Mouse (Mus musculus) adrenal gland, postnatal 4 days (tissue): Measurements from ENCODE around the gene Tbc1d2. TPM values are rescaled to one million over a fixed set of nuclear protein-coding genes. Genes with fewer than 3 reads are reported as not detected.
"Not testable (repeated sequence)": the region's sequence is repeated elsewhere in the genome, so short reads cannot be mapped to it uniquely, and the experiment has no call there.

ENCODE experiments used
- DNase-seq, 2 experiments: peaks; one replicate each; pipeline ENCODE4 v3.0.0; 2021 to 2022; ENCODE audit warnings: low spot score in 2 of 2, mixed read lengths in 2 of 2
- total RNA-seq, 2 experiments: library from RNA; stranded (reverse); gene quantifications; 2 replicates each; pipeline ENCODE4 v1.2.3; 2021

Tbc1d2 gene
- total RNA-seq, 2 experiments from 2014 or later: 2.8 to 3.9 TPM

DNA sequence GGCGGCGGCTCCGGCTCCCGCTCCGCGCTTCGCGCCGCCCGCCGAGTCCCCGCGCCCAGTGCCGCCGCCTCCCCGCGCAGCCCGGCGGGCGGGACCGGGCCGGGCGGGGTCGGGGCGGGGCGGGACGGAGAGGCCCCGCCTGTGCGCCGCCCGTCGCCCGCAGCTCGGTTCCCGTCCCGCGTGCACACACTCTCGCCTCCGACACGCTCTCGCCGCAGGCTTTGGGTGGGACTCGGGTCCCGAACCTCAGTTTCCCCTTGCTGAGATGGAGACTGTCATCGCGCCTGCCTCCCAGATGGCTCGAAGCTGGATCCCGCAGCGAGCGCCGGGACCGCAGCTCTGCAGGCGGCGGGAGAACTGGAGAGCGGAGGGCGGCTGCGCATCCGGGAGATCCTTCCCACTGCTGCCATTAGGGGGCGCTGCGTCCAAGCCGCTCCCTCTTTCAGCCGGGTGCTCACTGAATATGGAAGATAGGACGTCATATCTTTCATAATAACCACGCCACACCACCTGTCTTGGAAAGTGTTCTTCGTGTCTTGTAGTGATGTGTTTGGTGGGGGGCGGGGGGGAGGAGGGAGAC, 48.1 kb downstream of the Tbc1d2 start, which contains the start of gene Coro2a:
Coro2a (minus strand) TSS at position 359 of the 580 bp plus-strand sequence.
- DNase-seq: peak; percentile 71 to 74

DNA sequence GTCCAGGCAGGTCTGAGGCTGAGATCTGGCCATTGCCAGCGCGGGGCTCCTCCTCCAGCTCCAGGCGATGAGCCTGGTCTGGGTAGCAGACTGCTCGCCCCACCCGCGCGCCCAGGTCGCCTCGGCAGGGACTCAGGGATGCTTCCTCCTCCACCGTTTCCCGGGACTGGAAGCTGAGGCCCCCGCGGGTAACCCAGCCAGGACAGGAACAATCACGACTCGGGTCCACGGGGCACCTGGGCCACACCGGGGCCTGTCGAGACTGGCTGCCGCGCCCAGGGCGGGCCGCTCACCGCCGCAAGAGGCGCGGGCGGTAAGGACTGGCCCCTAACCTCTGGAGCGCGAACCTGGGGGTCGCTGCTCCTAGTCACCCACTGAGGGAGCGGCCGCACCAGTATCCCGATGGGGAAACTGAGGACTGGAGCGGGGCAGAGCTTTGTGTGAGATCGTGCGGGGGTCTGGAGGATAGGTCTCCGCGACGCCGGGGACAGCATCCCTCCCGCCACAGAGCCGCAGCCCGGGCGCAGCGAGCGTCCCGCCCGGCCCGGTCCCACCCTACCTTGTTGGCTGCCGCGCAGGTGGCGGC, 48.7 kb downstream of the Tbc1d2 start:
- DNase-seq: no peak

- DNase-seq: no peak
These were observed 49.3 kb downstream of the Tbc1d2 start for GRCm38 (mm10) chr4:46600473-46601257.

GRCm38 (mm10) chr4:46599609-46600008, 50.4 kb downstream of the Tbc1d2 start:
- DNase-seq: not testable (repeated sequence)

- DNase-seq: no peak
These were observed 51.0 kb downstream of the Tbc1d2 start for GRCm38 (mm10) chr4:46598981-46599380.

DNA sequence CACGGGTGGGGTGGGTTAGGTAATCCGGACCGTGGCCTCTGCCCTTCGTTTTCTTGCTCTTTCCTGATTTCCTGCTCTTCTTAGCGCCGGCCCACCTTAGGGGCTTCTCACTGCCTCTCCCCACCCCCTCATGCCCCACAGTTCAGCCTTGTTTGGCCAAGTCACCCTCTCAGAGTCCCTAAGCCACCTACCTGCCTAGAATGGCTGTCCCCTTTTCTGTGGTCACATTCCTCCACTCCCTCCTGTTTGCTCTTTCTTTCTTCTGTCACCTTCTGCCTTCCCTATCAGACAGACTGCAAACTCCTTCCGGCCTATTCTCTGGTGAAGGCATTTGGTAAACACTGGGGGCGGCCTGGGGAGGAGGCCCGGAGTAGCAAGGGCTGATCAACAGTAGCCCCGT, 51.9 kb downstream of the Tbc1d2 start:
- DNase-seq: no peak

- DNase-seq: no peak
These were observed 52.6 kb downstream of the Tbc1d2 start for GRCm38 (mm10) chr4:46597286-46597961.

DNA sequence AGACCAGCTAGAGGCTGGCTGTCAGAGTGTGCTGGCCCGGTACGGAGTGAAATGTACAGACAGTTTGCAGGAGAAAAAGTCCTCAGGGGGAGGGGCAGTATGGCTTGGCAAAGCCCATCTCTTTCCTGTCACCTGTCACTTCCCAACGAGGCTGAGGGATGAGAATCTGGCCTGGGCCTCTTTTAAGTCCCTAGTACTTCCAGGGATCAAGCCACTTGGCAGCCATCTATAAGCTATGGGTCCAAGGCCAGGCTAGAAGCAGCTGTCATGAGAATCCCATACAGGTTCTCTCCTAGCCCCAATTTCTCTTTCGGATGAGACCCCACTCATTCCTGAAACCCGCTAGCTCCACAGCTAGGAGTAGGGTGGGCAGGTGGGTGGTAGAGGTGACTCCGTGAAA, 53.6 kb downstream of the Tbc1d2 start:
- DNase-seq: no peak

- DNase-seq: peak; percentile 1
These were observed 55.9 kb downstream of the Tbc1d2 start for GRCm38 (mm10) chr4:46594131-46594530.

DNA sequence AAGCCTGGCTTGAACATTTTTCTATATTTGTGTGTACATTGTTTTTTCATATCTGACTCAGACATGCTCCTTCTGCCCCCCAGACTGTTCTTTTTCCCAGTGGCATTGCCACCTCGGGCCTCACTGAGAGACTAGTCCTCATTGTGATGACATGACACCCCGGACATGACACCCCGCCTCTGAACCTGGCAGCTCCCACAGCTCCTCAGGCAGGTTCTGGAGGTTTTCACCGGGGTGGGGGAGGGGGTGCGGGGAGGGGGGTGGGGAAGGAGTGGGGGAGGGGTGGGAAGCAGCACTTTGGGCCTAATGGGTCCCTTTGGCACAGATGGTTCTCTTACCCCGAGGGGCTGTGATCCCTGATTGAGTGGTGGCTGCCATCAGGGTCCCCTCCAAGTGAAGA, 56.5 kb downstream of the Tbc1d2 start:
- peak in 1 of 2 experiments; percentile 1 for DNase-seq

DNA sequence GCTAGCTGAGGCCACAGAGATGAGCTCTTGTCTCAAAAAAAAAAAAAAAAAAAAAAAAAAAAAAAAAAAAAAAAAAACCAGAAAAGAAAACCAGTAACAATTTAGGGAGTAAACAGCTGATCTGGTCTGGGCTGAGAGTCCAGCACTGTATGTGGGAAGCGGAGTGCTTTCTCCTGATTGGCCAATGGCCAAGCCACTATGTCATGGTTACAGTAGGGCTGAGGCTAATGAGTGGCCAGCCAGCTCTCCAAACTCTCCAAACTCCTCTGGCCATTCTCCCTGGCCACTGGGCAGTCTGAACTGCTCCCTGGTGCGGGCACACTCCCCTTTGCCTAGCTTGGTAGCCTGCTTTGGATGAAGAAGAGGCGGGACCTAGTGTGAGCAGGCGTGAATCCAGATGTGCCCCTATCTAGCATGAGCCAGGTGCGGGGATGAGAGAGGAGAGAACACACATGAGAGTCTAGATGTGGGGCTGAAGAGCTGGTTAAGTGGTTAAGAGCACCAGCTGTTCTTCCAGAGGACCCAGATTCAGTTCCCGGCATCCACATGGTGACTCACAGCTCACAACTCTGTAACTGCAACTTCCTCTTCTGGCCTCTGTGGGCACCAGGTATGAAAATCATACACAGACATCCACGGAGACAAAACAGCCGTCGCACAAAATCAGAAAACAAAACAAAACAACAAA, 58.0 kb downstream of the Tbc1d2 start:
- peak; percentile 2 for DNase-seq

DNA sequence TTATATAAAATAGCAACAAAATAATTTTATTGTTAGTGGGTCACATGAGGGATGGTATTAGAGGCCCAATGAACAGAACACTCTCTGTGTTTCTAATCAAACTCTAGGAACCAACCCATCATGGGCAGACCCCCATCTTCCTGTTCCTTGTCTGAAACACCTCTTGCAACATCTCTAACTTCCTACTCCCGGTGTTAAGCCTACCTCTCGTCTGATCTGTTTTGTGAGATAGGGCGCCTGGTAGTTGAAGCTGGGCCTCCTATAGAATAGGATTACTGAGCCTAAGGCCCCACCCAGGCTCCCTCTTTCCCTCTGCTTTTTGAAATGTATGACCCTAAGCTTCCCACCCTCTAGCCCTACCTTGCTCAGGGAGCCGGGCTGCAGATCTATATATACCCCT, 59.2 kb downstream of the Tbc1d2 start:
- no peak for DNase-seq

GRCm38 (mm10) chr4:46589946-46590684, 59.9 kb downstream of the Tbc1d2 start:
- DNase-seq: peak; percentile 1 to 2

DNA sequence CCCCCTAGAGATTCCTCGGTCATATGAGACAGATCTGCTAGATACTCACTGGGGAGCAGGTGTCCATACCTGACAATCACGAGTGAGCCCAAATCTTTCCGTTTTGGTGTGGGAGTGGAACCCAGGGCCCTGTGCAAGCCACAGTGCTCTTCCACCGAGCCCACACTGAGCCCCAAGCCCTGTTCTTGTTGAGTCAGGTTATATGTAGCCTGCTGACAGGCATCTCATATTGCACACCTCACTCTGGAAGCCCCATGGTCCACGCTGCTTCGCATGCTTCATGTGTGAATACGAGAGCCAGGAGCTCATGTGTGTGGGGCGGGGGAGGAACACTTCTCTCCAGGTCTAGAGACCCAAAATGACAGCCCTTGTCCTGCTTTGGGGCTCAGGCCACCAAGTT, 60.9 kb downstream of the Tbc1d2 start:
- DNase-seq: peak in 1 of 2 experiments; percentile 1

DNA sequence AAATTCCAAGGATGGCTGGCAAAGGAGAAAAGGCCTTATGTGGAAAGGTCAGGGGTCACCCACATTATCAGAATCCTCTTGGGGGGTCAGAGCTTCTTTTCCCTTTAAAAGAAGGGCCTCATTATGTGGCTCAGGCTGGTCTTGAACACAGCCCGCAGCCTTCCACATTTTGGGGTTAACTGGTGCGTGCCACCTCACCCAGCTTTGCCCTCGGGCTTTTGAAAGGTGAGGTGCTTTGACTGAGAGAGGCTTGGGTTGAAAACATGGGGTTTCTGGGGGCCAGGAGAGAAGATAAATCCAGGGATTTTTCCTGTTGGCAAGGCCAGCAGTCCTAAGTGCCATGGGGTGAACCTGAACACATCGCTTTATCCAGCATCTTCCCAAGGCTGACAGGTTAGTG, 63.5 kb downstream of the Tbc1d2 start:
- peak in 1 of 2 experiments; percentile 0 for DNase-seq

DNA sequence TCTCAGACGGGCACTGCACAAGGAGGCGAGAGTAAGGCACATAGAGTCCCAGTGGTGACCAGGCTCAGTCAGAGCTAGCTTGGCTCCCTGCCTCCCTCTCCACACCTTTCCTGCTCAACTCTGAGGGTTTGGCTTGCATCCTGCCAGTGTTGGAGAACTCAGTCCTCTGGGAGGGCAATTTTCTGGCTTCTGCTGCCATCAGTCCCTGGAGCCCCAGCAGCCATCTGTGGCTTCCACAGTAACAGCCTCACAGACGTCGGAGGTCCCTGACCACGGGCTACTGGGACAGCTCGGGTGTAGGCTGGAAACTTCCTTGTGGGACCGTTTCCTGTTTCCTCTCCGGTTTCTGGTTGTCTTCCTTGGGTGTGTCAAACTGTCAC, 64.2 kb downstream of the Tbc1d2 start:
- peak in 1 of 2 experiments; percentile 1 for DNase-seq

GRCm38 (mm10) chr4:46585041-46585810, 64.8 kb downstream of the Tbc1d2 start:
- no peak for DNase-seq

DNA sequence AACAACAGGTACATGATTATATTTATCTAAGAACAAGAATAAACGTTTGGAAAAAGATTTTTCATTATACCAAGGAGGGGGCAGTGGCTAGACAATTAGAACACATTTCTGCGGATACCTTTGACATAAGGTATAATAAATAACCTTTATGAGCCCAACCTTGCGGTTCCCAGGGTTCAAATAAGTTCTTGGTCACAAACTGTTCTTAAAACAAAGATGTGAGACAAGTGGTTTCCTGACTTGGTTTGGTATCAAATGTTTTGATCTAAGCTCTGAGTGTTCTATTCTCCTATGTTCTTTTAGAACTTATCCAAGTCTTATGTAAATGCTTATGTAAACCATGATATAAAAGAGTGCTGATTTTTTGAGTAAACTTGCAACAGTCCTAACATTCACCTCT, 65.5 kb downstream of the Tbc1d2 start:
- DNase-seq: not testable (repeated sequence)

GRCm38 (mm10) chr4:46584084-46584483, 65.9 kb downstream of the Tbc1d2 start:
- not testable (repeated sequence) for DNase-seq

GRCm38 (mm10) chr4:46582024-46582423, 68.0 kb downstream of the Tbc1d2 start:
- DNase-seq: not testable (repeated sequence)
